Mouse (Mus musculus) cerebellum, postnatal 36 days (tissue): ENCODE results near the gene Tmem151a.
"Not testable (repeated sequence)": the region's sequence is repeated elsewhere in the genome, so short reads cannot be mapped to it uniquely, and the experiment has no call there.

Experiments
- DNase-seq, 2 experiments: peaks; one replicate each; pipeline ENCODE4 v3.0.0; 2021 to 2022; ENCODE audit warnings: mixed read lengths in 2 of 2

The Tmem151a gene

DNA sequence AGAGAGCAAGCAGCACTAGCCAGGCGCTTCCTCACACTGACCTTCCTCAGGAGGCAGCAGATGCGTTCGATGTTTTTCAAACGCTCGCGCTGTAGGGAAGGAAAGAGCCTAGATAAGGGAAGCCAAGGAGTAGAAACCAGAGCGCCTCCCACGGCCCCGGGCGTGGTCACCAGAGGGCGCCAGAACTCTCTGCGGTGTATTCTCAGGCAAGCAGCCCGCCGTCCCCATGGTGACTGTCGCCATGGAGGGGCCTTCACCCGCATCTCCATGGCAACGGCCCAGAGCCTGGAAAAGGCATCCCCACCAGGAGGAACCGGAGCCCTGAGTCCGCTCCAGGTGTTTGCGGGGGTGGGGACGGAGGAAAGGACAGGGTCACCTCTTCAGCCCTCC, 8.9 kb upstream of the Tmem151a start:
- peak; percentile 97 to 98 for DNase-seq

DNA sequence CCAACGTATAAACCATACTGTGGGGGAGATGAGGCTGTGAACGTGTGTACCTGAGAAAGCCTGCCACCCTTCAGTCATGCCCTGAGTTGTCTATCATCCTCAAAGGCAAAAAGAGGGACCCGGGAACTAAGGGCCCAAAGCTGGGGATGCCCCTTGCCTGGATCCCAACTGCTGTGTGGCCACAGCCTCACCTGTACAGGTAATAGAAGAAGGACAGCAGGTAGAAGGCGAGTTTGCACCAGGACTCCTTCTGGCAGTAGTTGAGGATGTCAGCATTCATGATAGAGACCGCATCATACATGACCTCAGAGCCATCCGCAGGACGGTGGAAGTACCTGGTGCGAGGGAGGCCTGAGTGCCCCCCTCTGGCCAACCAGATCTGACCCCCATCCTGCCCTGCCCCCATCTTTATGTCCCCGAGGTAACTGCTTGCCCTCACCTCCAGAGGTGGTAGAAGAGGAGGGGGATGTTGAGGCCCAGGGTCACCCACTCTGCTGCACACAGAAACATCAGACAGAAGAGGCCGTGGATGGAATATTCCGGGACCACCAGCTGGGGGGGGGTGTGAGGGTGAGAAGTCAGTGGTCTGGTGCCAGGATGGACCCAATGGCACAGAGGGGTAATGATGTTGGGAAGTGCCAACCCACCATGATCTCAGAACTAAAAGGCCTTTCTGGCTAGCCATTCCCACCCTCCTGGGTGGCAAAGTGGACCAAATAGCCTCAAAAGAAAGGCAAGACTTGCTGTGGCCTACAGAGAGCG, 8.3 kb upstream of the Tmem151a start:
- no peak for DNase-seq

DNA sequence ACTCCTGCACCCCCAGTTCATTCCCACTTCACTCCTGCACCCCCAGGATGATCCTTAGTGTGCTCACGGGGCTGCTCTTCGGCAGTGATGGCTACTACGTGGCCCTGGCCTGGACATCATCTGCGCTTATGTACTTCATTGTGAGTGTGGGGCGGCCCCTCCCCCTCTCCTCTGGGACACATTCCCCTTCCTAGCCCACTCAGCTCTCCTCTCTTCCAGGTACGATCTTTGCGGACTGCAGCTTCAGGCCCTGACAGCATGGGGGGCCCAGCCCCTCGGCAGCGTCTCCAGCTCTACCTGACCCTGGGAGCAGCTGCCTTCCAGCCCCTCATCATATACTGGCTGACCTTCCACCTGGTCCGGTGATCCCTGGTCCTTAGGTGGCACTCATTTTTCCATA, 6.8 kb upstream of the Tmem151a start:
- no peak for DNase-seq

DNA sequence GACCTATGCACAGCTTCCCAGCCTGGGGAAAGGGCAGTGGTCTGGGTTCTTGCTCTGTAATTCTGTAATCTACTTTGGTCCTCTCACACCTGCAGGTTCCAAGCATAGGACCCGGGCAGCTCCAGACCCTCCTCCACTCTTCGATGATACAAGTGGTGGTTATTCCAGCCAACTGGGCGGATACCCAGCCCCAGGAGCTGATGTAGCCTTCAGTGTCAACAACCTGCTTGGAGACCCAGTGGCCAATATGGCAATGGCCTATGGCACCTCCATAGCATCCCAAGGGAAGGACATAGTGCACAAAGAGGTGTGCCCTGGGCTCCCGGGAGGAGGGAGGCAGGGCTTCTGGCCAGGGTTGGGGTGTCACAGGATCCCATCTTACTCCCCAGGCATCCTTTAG, 4.0 kb upstream of the Tmem151a start:
- no peak for DNase-seq

DNA sequence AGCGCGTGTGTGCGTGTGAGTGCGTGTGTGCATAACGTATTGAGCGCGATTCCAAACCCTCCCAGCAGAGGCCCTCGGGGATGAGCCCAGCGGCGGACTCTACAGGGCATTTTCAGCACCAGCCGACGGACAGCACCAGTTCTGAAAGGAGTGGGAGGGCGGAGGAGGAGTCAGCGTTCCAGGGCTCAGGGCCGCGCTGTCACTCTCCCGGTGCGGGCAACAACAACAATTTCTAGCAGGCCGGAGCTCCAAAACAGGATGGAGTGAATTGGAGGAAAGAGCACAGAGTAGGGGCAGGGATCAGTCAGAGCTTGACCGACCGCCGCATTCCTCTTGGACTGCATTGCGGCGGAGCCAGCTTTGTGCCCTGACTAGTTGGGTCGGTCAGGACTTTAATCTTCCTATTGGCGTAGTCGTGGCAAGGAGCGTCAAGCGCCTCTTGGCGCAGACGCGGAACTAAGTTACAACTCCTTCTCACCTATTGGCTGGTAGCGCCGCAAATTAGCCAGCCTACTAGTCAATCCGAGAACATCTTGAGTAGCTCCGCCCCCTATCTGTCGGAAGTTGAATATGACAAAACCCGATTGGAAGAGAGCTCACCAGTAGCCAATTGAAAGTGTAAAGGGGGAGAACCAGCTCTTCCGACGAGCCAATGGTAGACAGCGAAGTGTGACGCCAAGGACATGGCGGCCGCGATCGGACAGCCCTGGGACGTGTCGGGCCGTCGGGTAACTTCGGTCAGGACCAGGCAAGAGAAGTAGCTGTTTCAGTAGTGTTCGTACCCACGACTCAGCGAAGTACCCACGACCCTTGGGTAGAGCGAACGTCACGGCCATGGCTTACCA, 2.8 kb upstream of the Tmem151a start, which contains the start of gene Yif1a:
Yif1a (plus strand) TSS at position 655 of the 845 bp plus-strand sequence.
- peak; percentile 89 to 94 for DNase-seq

DNA sequence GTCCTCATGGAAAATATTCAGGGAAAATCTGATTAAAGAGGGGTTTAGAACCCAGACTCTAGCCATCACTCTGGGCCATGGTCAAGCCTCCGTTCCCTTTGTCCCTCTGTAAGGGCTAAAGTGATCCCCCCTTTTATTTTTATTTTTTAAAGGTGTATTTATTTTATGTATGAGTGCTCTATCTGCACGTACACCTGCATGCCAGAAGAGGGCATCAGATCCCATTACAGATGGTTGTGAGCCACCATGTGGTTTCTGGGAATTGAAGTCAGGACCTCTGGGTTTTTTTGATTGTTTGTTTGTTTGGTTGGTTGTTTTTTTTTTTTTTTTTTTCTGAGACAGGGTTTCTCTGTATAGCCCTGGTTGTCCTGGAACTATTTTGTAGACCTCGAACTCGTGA, 1.2 kb upstream of the Tmem151a start:
- not testable (repeated sequence) for DNase-seq

DNA sequence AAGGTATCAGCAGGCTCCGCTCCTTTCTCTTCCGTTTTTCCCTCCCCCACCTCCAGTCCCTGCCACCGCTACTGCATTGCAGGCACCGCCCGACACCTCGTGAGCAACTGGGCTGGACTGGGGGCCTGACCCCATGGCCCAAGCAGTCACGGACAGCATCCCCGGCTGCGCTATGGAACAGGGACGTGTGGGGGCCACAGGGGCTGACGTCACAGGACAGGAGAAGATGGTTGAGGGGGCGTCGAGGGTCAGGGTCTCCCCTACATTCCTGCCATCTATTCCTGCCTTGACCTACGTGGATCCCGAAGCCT, 542 bp downstream of the Tmem151a start:
- DNase-seq = peak in 1 of 2 experiments; percentile 49

DNA sequence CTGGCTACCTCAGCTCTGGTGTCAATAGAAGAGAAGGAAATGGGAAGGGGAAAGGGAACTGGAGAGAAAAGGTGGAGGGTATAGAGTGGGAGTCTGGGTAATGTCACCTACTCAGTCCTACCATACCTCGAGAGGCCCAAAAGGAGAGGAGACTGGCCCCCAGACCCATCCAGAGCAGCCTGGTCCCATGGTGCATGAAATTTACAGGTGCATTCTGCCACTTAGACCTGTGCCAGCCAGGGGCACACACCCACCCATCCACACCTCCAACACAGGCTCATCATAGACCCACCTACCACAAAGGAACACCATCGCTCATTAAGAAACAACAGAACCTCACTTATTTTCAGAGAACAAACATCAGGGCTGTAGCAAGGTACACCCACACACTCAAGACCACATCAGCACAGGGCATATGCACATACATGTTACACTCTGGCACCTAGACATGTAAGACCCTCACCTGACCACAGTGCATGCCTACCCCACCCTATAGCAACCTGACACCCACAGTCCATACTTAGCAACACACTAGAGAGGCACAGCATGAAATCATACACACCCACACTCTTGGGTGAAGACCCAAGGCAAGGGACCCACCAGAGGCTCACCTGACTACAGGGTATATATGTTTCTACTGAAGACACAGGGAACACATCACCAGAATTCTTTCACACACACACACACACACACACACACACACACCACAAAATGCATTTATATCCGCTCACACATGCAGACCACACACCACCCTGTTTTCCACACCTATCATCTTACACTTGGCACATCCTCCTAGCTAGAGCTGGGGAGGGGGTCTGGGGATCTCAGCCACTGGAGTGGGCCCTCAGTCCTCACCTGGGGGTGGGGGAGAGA, 1.1 kb downstream of the Tmem151a start:
- DNase-seq = peak in 1 of 2 experiments; percentile 16

DNA sequence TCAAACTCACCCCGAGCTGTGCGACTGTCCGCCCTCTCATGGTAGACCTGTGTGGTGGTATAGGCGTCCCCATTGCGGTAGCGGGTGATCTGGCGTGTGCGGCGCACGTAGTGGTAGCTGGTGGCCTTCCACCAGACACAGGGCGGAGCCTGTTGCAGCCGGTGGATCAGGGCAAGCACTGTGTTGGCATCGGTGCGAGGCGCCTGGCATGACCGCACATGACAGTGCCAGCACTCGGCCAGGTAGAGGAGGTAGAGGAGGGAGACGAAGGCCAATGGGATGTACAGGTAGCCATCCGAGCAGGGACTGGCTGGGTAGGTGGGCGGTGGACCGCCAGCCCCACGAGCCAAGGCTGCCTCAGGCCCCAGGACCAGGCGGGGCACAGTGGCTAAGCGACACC, 2.7 kb downstream of the Tmem151a start:
- DNase-seq = peak in 1 of 2 experiments; percentile 22

DNA sequence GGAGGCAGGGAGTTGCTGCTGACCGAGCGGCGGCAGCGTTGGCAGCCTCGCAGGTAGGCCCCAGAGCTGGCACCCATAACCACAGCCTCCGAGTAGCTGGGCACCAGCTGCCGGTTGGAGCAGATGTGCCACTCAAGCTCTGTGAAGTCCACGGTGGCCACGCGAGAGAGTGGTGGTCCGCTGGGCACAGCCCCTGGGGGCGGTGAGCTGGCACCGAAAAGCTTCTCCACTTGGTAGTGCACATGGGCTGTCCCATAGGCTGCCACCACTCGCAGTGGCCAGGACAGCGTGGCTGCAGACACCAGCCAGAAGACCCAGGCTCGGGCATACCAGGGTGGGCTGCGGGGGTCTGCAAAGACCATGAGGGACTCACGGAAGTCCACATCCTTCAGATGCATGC, 3.3 kb downstream of the Tmem151a start:
- DNase-seq = no peak

DNA sequence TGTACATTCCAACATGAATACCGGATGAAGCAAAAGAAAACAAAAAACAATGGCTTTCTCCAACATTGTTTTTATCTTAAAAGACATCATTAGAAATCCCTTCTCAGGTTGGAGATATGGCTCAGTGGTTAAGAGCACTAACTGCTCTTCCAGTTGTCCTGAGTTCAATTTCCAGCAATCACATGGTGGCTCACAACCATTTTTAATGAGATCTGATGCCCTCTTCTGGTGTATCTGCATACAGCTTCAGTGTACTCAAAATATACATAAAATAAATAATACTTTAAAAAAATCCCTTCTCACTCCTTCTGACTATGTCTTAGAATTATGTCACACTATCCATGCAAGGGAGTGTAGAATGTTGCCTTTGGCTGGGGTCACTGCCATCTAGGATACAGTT, 6.1 kb downstream of the Tmem151a start:
- no peak for DNase-seq

DNA sequence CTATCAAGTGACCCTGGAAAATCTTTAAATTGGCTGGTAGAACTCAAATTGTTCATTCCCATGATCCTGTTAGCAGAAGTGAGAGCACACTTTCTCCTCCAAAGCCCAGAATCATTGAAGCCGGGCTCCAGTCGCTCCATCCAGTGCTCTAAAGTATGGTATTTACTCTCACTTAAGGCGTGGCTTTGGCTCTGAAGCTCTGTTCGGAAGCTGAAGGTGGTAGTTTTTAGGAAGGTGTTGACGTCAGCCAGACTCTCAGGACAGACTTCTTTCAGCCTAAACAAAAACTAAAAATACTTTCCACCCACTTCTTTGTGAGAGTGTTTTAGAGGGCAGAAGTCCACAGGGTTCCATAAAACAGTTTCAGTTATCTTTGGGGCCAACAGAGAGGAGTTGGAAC, 11.8 kb downstream of the Tmem151a start:
- DNase-seq = no peak

DNA sequence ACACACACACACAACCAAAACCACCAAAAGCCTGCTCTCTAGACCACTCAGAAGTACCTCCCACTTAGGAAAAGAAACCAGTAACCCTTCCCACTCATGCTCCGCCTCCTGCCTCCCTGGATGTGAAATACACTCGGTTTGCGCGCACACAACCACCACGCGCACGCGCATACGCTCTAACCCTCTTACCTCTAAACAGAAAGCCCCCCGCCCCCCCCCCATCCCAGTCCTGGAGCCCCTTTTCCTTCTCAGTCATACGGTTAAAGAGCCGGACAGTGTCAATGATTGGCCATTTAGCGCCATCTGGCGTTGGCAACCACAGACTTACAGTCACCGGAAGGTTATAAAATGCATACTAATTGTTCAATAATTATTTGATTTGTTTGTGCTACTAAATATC, 12.3 kb downstream of the Tmem151a start:
- DNase-seq = peak; percentile 65 to 66

DNA sequence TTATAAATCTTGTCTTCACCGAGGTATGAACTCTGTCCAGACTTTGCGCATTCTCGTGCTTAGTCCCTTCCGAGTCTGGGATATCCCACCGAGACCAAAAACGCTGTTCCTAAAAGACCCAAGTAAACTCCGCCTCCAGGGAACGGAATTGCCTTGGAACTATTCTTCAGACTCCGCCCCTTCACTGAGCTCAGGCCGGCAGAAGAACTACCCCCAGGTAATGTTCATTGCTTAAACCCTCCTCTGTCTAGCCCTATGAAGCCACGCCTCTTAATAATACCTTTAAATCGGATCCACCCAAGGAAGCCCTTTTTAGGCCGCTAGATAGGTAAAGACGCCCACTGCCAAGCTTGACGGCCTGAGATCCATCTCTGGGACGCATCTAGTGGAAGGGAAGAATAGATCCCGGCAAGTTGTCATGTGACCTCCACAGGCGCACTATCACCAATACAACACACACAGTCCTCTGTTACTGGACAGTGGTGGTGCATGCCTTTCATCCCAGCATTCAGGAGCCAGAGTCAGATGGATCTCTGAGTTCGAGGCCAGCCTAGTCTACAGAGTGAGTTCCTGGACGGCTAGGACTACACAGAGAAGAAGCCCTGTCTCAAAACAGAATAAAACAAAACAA, 12.8 kb downstream of the Tmem151a start:
- no peak for DNase-seq

DNA sequence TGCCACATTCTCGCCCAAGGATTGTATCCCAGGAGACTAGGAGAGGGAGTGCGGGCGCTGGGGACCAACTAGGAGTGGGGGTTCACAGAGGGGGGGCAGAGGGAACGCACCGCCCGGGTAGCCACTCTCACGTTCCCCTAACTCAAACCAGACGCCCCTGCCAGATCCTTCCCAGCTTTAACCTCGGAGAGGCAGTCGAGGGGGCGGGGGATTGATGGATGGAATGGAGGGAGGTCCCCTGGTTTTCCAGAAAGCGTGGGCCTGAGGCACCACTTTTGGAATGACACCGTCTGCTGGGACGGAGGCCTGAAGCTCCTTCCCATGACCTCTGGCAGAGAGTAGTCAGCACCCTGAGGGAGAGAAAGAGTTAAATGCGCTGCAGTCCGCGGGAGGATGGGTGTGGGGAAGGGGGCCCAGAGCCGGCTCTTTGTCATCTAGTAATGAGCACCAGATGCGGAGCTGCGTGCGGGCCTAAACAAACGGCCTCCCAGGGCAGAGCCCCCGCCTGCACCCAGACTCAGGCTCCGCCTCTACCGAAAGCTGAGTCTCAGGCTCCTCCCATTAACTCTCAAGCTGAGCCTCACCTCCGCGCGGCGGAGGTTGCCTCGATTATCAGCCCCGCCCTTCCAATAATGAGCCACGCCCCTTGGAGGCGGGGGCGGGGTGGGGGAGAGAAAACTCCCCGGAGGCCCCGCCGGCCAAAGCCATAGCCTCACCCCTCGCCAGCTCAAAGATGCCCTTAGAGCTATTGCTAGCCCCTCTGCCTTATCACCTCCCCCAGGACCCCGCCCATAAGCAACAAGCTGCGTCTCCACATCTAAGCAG, 13.6 kb downstream of the Tmem151a start:
- no peak for DNase-seq

DNA sequence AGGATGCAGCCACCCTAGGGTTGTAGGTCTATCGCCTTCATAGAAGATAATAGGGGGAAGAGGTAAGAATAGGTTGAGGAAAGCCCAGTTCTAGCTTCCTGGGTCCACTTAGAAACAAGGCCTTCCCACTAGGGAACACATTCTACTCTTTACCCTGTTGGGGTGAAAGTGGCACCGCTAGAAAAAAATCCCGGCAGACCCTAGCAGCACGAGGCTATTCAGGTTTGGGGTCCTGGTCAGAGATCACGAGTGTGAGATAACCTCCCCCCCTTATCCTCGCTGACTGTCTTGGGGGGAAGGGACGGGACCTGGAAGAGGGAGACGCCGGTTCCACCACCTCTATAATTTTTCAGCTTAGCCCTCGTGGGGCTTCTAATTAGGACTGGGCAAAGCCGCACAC, 14.3 kb downstream of the Tmem151a start:
- DNase-seq = no peak

DNA sequence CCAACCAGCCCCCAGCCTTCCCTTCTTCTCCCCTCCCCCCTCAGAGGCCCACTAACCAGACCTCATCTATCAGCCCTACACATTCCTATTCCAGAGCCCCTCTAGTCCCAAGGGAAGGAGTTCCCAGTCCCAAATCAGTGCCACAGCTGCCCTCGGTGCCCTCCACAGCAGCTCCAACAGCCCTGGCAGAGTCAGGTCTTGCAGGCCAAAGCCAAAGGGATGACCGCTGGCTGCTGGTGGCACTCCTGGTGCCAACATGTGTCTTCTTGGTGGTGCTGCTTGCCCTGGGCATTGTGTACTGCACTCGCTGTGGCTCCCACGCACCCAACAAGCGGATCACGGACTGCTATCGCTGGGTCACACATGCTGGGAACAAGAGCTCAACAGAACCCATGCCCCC, 15.4 kb downstream of the Tmem151a start:
- DNase-seq = no peak

DNA sequence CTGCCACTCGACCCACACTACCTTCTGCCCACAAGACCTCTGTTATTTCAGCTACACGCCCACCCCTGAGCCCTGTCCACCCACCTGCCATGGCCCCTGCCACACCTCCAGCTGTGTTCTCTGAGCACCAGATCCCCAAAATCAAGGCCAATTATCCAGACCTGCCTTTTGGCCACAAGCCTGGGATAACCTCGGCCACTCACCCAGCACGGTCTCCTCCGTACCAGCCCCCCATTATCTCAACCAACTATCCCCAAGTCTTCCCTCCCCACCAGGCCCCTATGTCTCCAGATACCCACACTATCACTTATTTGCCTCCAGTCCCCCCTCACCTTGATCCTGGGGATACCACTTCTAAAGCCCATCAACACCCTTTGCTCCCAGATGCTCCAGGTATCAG, 15.8 kb downstream of the Tmem151a start:
- DNase-seq = no peak

DNA sequence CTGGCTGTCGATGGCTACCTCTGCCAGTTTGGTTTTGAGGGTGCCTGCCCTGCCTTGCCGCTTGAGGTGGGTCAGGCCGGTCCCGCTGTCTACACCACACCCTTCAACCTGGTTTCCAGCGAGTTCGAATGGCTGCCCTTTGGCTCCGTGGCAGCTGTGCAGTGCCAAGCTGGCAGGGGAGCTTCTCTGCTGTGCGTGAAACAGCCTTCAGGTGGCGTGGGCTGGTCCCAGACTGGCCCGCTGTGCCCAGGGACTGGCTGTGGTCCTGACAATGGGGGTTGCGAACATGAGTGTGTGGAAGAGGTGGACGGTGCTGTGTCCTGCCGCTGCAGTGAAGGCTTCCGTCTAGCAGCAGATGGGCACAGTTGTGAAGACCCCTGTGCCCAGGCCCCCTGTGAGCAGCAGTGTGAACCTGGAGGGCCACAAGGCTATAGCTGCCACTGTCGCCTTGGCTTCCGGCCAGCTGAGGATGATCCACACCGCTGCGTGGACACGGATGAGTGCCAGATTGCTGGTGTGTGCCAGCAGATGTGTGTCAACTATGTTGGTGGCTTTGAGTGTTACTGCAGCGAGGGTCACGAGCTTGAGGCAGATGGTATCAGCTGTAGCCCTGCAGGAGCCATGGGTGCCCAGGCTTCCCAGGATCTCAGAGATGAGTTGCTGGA, 16.6 kb downstream of the Tmem151a start:
- DNase-seq = no peak

DNA sequence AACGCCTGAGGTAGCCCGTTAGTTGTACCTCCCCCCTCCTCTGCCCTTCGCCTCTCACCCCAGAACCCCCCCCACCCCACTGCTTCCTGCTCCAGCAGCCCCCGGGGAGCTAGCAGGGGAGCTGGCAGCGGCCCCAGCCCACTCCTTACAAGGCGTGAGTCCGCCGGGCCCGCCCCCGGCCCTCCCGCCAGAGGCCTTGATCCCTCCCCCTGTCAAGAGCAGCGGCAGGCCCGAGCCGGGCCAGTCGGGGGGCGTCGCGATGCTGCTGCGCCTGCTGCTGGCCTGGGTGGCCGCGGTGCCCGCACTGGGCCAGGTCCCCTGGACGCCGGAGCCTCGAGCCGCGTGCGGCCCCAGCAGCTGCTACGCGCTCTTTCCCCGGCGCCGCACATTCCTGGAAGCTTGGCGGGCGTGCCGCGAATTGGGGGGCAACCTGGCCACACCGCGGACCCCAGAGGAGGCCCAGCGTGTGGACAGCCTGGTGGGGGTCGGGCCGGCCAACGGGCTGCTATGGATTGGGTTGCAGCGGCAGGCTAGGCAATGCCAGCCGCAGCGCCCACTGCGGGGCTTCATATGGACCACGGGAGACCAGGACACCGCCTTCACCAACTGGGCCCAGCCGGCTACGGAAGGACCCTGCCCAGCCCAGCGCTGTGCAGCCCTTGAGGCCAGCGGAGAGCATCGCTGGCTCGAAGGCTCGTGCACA, 17.3 kb downstream of the Tmem151a start, which contains the start of gene Cd248:
Cd248 (plus strand) TSS at position 212 of the 703 bp plus-strand sequence.
- no peak for DNase-seq
